Mouse (Mus musculus): ENCODE data around the gene Phpt1.

Phpt1 gene

DNA sequence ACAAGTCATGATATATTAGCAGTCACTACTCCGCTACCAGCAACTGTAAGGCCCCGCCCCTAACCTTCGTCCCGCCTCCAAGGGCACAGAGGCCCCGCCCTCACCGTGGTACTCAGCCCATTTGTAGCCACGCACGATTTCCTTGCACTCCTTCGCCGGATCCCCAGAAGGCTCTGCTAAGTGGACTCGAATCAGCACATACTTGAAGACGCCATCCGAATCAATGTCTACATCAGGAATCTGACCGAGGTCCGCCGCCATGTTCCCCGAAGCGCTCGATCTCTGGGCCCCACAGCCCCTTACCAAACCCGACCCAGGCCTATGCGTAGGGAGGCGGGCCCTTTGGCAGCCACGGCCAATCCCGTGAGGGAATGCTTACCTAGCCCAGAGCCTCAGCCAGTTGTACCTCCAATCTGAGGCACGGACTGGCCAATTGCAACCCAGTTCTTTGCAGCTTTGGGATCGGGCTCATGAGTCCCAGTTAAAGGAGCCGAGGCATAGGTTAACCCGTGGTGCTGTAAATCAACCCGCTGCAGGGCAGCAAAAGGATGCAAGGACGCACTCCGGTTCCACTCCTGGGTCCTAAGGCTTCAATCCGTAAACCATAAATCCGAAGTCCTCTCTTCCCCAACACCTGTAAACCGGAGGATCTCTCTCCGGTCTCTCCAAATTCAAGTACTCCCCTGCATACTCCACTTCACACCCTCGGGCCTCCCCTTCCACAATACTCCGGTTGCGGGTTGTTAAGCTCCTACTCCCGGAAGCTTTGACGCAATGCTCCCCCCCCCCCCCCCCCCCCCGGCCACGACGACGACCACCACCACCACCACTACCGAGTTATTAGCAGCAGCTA lies at the start of gene Phpt1, which contains the start of gene Mamdc4:
Gene Phpt1, minus strand, starts transcription at position 646 of the 853 bp plus-strand sequence.
Gene Mamdc4, minus strand, starts transcription at position 267 of the 853 bp plus-strand sequence.
- DNase-seq (ENCODE audit: extremely low read depth, low read depth), result peak; percentile 97

DNA sequence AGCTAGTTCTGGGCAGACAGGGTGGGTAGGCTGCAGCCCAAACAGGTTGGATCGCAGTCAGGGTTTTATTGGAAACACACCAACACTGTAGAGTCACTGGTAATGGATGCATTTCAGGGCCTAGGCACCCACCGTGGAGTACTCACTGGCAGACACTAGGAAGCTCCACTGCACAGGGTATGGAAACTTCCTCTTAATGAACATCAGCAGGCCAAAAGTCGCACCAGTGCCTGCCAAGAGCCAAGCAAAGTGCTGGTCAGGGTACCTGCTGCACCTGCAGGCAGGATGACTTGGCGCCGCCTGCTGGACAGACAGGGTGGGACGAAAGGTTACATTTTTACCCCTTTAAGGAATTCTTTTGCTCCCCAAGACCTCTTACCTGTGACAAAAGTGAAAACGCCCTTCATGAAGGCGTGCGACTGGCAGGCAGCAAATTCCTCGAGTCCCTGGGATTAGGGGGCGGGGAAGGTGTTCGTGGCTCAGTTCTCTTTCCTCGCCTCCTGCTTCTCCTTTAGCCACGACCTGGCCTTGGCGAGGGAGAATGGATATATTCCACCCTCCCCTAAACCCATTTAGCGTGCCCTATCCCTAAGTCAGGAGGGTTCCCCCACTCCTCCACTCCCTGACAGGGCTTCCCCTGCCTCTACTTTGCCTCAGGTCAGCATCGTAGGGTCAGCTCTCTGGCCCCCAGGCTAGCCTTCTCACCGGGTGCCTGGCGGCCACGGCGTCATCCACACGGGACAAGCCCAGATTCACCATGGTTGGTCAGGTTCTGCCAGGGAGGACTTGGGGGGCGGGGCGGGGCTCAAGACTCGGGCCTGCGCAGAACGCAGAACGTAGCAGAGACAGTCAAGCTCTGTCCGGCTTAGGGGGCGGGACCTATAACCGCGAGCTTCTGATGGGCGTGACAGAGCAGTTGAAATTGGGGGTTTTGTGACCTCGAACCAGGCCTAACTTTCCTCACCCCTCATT lies 46.5 kb upstream of the Phpt1 start, which contains the start of gene Tmem141:
Gene Tmem141, minus strand, starts transcription at position 777 of the 972 bp plus-strand sequence.
- peak; percentile 65 for DNase-seq (ENCODE audit: extremely low read depth, low read depth)

GRCm38 (mm10) chr2:25620852-25621228 lies 45.8 kb upstream of the Phpt1 start:
- DNase-seq (ENCODE audit: extremely low read depth, low read depth), result no peak

- peak; percentile 36 for DNase-seq (ENCODE audit: extremely low read depth, low read depth)
Measured at GRCm38 (mm10) chr2:25620386-25620785, 45.4 kb upstream of the Phpt1 start.

DNA sequence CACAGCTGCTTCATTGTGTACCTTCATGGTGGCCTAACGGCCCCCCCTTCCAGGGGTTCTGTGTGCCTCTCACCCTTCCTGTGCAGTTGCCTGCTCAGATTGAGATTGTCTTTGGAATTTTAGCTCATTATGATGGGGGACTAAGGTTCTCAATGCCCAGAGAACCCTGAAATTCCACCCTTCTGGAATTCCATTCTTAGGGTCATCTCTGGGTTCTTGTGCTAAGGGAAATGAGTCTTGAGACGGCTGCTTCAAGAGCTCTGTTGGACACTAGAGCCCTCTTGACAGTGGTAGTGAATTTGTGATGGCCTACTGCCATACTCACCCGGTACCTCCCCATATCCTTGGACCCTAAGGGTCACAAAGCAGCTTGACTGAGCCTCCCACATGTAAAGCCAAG lies 42.6 kb upstream of the Phpt1 start, which contains the start of gene Ccdc183:
Gene Ccdc183, minus strand, starts transcription at position 101 of the 400 bp plus-strand sequence.
- no peak for DNase-seq (ENCODE audit: extremely low read depth, low read depth)

DNA sequence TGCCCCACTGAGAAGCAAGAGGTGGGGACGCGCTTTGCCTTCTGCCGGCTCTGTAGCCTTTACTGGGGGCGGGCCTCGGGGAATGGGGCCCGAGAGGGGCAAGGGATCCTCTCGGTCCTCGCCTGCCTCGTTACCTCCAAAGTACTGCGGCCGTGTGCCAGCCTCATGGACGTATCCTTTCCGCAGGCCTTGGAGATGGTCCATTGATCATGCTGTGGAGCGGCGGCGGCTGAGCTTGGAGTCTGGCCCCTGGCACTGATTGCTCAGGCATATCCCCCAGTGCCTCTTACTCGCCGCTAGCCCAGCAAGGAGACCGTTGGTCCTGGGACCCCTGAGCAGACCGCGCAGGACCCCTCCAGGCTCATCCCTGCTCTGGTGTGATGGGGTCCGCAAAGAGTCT lies 41.4 kb upstream of the Phpt1 start:
- DNase-seq (ENCODE audit: extremely low read depth, low read depth), result no peak

GRCm38 (mm10) chr2:25608671-25609070 lies 33.6 kb upstream of the Phpt1 start:
- DNase-seq (ENCODE audit: extremely low read depth, low read depth), result no peak

DNA sequence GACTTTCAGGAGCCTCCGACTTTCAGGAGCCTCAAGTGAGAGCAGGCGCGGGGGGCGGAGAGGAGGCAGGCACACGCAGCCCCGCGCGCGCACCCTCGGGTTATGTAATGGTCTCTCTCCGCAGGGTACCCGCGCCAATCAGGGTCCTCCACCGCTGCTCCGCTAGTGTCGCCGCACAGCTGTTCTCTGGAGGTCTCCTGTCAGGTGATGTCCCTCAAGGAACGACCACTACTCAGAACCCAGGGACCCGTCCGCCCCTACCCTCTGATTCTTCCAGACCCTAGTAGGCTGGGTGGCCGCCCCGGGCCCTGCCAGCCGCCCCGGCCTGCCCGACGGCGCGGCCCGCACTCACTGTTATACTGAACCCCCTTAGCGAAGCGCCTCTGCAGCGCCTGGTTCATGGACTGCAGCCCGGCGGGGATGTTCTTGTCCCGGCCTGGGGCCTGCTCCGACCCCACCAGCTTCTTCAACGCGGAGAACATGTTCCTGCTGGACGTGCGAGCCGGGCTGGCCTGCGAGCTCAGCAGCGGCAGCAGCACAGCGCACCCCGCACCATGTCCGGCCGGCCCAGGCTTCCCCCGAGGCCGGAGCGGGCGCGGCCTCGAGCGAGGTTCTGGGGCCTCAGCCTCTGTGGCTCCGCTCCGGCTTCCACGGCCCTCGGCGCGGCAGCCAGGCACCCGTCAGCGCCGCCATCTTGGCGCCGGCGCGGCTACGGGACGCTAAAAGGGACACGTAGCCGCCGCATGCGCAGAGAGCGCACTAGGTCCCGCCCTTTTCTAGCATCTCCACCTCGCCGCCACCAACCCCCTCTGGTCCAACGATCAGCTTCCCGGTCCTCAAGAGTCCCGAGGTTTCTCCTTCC lies 33.0 kb upstream of the Phpt1 start, which contains the start of gene Rabl6:
Gene Rabl6, minus strand, starts transcription at position 761 of the 862 bp plus-strand sequence.
- DNase-seq (ENCODE audit: extremely low read depth, low read depth), result peak; percentile 75

- no peak for DNase-seq (ENCODE audit: extremely low read depth, low read depth)
Measured at GRCm38 (mm10) chr2:25602526-25602925, 27.5 kb upstream of the Phpt1 start.

- DNase-seq (ENCODE audit: extremely low read depth, low read depth), result no peak
Measured at GRCm38 (mm10) chr2:25600037-25600436, 25.0 kb upstream of the Phpt1 start.

DNA sequence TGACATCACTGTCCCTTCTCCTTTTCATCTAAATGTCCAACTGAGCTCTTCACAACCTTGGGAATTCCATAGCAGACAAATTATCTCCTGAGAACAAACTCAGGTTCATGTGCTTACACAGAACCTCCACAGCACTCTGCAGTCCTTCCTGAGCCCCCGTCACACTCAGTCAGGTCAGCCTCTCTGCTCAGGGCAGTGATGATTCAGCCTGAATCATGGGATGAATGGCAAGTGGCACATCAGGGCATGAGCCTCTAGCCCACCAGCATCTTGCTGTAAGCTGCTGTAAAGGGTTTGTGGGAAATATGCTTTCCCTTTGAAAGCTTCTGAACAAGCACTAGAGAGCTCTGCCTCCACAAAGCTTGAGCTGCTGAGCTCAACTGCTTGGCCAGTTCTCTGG lies 23.7 kb upstream of the Phpt1 start:
- DNase-seq (ENCODE audit: extremely low read depth, low read depth), result no peak

GRCm38 (mm10) chr2:25596765-25597510 lies 21.9 kb upstream of the Phpt1 start:
- DNase-seq (ENCODE audit: extremely low read depth, low read depth), result no peak

DNA sequence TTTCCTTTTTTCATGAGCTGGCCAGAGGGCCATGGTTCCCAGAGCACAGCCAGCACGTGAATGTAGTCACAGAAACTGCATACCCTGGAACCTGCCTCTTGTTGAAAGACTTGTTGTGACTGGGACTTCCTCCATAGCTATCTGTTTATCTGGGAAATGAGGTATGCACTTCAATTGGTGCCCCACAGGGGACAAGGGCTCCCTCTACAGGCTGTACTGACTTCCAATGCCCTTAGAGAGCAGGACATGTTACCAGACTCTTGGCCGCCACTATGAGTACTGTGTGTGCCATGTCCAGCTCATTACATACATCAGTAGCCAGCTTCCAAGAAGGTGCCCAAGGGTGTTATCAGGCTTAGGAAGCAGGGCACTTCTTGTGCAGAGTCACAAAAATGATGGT lies 16.8 kb upstream of the Phpt1 start:
- DNase-seq (ENCODE audit: extremely low read depth, low read depth), result no peak

- DNase-seq (ENCODE audit: extremely low read depth, low read depth), result no peak
Measured at GRCm38 (mm10) chr2:25588227-25588907, 13.3 kb upstream of the Phpt1 start.

GRCm38 (mm10) chr2:25587290-25587689 lies 12.3 kb upstream of the Phpt1 start:
- DNase-seq (ENCODE audit: extremely low read depth, low read depth), result no peak

DNA sequence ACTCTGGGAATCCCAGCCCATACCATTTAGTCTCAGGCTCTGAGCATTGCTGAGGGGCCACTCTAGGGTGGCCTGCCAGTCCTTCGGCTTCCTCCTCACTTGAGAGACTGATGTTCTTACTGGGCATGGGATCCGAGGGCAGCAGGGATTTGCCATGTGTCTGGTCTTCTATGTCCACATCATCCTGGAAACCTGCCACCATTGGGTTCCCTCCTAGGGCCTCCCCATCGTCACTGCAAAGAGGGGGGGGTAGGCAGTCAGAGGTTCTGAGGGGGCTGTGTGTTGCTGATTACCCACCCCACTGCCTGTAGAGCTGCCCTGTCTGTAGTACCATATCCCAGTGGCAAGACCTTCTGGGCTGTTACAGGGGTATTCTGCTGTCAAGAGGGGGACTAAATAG lies 10.6 kb upstream of the Phpt1 start:
- DNase-seq (ENCODE audit: extremely low read depth, low read depth), result no peak

DNA sequence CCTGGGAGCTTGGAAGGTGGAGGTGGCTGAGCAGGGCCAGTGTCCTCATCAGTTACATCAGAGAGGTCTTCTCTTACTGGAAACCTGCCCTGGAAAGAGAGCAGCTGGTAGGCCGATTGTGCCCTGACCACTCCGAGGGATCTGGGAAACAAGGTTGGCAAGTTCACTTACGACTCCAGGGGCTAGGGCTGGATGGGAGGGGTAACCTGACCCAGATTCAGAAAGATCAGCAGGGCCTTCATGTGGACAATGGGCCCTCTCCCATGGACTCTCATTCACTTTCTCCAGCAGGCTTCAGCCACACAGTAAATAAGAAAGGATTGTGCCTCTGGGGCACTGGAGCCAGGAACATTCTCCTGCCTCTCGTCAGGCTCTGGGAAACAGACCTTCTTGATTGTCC lies 9.8 kb upstream of the Phpt1 start:
- no peak for DNase-seq (ENCODE audit: extremely low read depth, low read depth)

DNA sequence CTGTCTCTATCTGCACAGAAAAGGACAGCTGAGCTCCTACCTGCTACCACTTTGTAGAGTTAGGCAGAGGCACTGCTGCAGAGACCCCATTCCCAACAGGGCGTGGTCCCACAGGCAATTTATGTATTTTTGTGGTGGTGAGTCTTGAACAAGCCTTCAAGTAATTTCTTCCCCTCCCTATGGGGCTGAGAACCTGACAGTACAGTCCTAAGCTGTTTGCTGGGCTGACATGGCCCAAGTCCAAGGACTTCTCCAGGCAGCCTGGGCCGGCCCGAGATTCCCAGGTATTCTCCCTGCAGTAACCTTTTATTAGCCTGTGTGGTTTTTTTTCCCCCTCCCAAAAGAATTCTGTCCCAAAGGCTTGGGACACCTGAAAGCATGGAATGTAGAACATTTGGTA lies 9.1 kb upstream of the Phpt1 start:
- DNase-seq (ENCODE audit: extremely low read depth, low read depth), result no peak

DNA sequence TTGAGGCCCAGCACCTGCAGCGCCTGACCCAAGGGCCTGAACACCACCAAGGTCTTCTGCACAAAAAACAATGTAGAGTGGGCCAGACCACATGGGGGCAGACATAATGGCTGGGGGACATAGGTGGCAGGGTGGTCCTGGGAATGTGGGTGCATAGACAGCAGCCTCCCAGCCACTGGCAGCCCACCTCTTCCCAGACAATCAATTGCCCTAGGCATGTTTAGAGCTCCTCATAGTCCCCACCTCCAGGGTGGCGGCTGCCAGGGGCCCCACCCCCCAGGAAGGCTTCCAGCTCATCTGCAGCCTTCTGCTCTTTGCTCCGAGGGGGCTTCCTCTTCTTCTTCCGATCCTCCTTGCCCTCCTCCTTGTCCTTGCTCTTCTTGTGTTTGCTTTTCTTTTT lies 8.5 kb upstream of the Phpt1 start:
- DNase-seq (ENCODE audit: extremely low read depth, low read depth), result no peak

- DNase-seq (ENCODE audit: extremely low read depth, low read depth), result no peak
Measured at GRCm38 (mm10) chr2:25583120-25583481, 8.1 kb upstream of the Phpt1 start.
